Mouse (Mus musculus) embryonic fibroblast, embryonic 13.5 days (primary cell): ENCODE measurements around the gene Cacna1e.

Experiments used
- CTCF ChIP-seq: IDR thresholded peaks from 2 replicates; pipeline ENCODE4 v1.5.1; 2011; ENCODE audit warnings: mild to moderate bottlenecking, control low read depth, low read length, moderate library complexity, borderline replicate concordance; ENCODE audit not compliant: insufficient read depth
- POLR2A ChIP-seq: IDR thresholded peaks from 2 replicates; pipeline ENCODE4 v1.6.1; 2011; ENCODE audit warnings: low read depth, mild to moderate bottlenecking, control low read depth, low read length, moderate library complexity

DNA sequence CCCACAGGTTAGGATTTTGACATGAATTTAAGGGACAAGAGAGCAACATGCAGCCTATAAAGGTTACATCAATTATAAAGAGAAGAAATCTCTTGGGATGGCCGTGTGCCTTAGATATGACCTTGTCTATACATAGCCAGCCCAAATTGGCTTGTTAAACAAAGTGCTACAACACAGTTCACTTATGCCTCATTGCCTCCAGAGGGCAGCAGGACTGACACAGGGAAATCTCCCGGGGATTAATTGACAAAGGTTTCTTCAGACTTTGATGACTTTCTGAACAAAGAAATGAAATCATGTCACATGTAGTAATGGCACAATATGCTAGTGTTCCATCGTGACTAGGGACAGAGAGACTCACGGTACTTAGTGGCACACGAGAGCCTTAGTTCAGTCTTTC lies 5.9 kb upstream of the Cacna1e start:
- TF ChIP-seq POLR2A, result no peak
- TF ChIP-seq CTCF, result no peak
